Comparison of ENCODE assay signal across 8 mouse cellular contexts in genomic region chr2:167823513-167823912, GRCm38 (mm10).
DNase-seq lines count a peak whose midpoint lies in the region; ATAC-seq lines count a peak whose summit lies in the region.

No protein-coding gene starts in this region.

- no peaks in the 10 kb centered on the region for H3K36me3 ChIP-seq in embryonic facial prominence, embryonic 15.5 days
- no peaks in the 10 kb centered on the region for H3K36me3 ChIP-seq in intestine, embryonic 15.5 days
- H3K36me3 ChIP-seq in liver, embryonic 16.5 days (ENCODE audit: control insufficient read depth, insufficient read depth): no peaks in the 10 kb centered on the region

- no peak overlapping the region for H3K9ac ChIP-seq in embryonic facial prominence, embryonic 15.5 days
- no peak overlapping the region for H3K9ac ChIP-seq in intestine, embryonic 15.5 days
- no peak overlapping the region for H3K9ac ChIP-seq in liver, embryonic 16.5 days (ENCODE audit: low read depth, low read length)

- no peaks in the 10 kb centered on the region for H3K27me3 ChIP-seq in embryonic facial prominence, embryonic 15.5 days
- no peaks in the 10 kb centered on the region for H3K27me3 ChIP-seq in intestine, embryonic 15.5 days (replicated peaks)
- no peaks in the 10 kb centered on the region for H3K27me3 ChIP-seq in liver, embryonic 16.5 days (ENCODE audit: control insufficient read depth, insufficient read depth, low read depth, low read length)

- no peaks in the 10 kb centered on the region for H3K9me3 ChIP-seq in embryonic facial prominence, embryonic 15.5 days (replicated peaks)
- H3K9me3 ChIP-seq in intestine, embryonic 15.5 days: no peaks in the 10 kb centered on the region
- H3K9me3 ChIP-seq in liver, embryonic 16.5 days (replicated peaks; ENCODE audit: control insufficient read depth, low read length): no peaks in the 10 kb centered on the region

- peaks cover 46% of the 10 kb centered on the region for H3K4me1 ChIP-seq in embryonic facial prominence, embryonic 15.5 days
- H3K4me1 ChIP-seq in intestine, embryonic 15.5 days (replicated peaks): peaks cover 60% of the 10 kb centered on the region
- peaks cover 2% of the 10 kb centered on the region for H3K4me1 ChIP-seq in liver, embryonic 16.5 days (ENCODE audit: control insufficient read depth, low read depth, low read length)

- no peak overlapping the region for H3K4me3 ChIP-seq in embryonic facial prominence, embryonic 15.5 days (replicated peaks)
- H3K4me3 ChIP-seq in intestine, embryonic 15.5 days (replicated peaks): no peak overlapping the region
- H3K4me3 ChIP-seq in liver, embryonic 16.5 days (ENCODE audit: low read depth, low read length): no peak overlapping the region

- peak; percentile 69 for DNase-seq in adrenal gland, postnatal 14 days
- DNase-seq in adrenal gland, adult 18-20 months (ENCODE audit: low spot score in 2 of 2): no peak
- DNase-seq in yolk sac, embryonic 10.5 days (ENCODE audit: low spot score): peak; percentile 84
- DNase-seq in thymus, postnatal 4 days: no peak
- DNase-seq in B cell, adult 2 months: no peak

- H3K4me2 ChIP-seq in embryonic facial prominence, embryonic 15.5 days (replicated peaks): 0 out of 2 replicates have a peak overlapping the region, but pooled peaks have one; percentile 6
- H3K4me2 ChIP-seq in intestine, embryonic 15.5 days (replicated peaks): peak overlapping the region; percentile 33
- H3K4me2 ChIP-seq in liver, embryonic 16.5 days (ENCODE audit: low read depth, low read length): no peak overlapping the region

- peak overlapping the region; percentile 77 for H3K27ac ChIP-seq in embryonic facial prominence, embryonic 15.5 days (replicated peaks)
- H3K27ac ChIP-seq in intestine, embryonic 15.5 days: peak overlapping the region; percentile 92
- H3K27ac ChIP-seq in liver, embryonic 16.5 days (ENCODE audit: low read length): peak overlapping the region; percentile 68

- WGBS in embryonic facial prominence, embryonic 15.5 days: 26% methylated on average over 9 of the region's 9 CpGs
- WGBS in intestine, embryonic 15.5 days: 8% methylated on average over 9 of the region's 9 CpGs
- 34% methylated on average over 9 of the region's 9 CpGs for WGBS in liver, embryonic 16.5 days (ENCODE audit: insufficient replicate concordance)

- ATAC-seq in embryonic facial prominence, embryonic 15.5 days (ENCODE audit: insufficient number of reproducible peaks, low FRiP score, low TSS enrichment, low read depth): peak; percentile 56; the same call in 1 of the 2 replicates
- ATAC-seq in intestine, embryonic 15.5 days: peak; percentile 90
- peak; percentile 81 for ATAC-seq in liver, embryonic 16.5 days (ENCODE audit: low read depth)

Comparison
In these comparisons a context has a peak if more than half of its experiments do, and no peak if none do; other contexts are left out.
1. DNase-seq: peak in adrenal gland, postnatal 14 days (single experiment) and yolk sac, embryonic 10.5 days (single experiment); none in adrenal gland, adult 18-20 months (0 of 2), thymus, postnatal 4 days (single experiment) and B cell, adult 2 months (0 of 2).
2. Peak in every context shown above with its lines, with median percentiles within 50 percentile points of each other: ATAC-seq and H3K27ac ChIP-seq.